Mouse (Mus musculus) cerebellum, adult 2 months (tissue): ENCODE measurements around the gene Ddx11. TPM values are rescaled to one million over a fixed set of nuclear protein-coding genes. Genes with fewer than 3 reads are reported as not detected.

Experiments
- DNase-seq, 2 experiments: peaks; one replicate each; pipeline ENCODE4 v3.0.0; 2021
- H3K27ac ChIP-seq: fragments of 200-500 bp; 2 replicates; pipeline ENCODE4 v1.5.1; 2012; ENCODE audit warnings: low read length, control low read depth, inconsistent platforms; ENCODE audit not compliant: insufficient read depth
- H3K27me3 ChIP-seq: fragments of 200-500 bp; 2 replicates; pipeline ENCODE4 v1.6.1; 2012; ENCODE audit warnings: inconsistent platforms, mild to moderate bottlenecking, low read length, moderate library complexity; ENCODE audit not compliant: control insufficient read depth, insufficient read depth
- H3K4me1 ChIP-seq: fragments of 200-500 bp; 2 replicates; pipeline ENCODE4 v1.6.1; 2011; ENCODE audit warnings: low read length; ENCODE audit not compliant: control insufficient read depth, insufficient read depth
- H3K4me3 ChIP-seq: fragments of 200-500 bp; replicated peaks from 2 replicates; pipeline ENCODE3; 2011; ENCODE audit warnings: mild to moderate bottlenecking, low read depth, low read length, control low read depth; ENCODE audit not compliant: insufficient read depth
- CTCF ChIP-seq: fragments of 200-500 bp; IDR thresholded peaks from 2 replicates; pipeline ENCODE4 v1.5.1; 2011; ENCODE audit warnings: low read depth, mild to moderate bottlenecking, control low read depth, low read length, moderate library complexity, borderline replicate concordance; ENCODE audit not compliant: insufficient read depth
- POLR2A ChIP-seq: fragments of 200-500 bp; IDR thresholded peaks from 2 replicates; pipeline ENCODE4 v1.6.1; 2011; ENCODE audit warnings: low read length, control low read depth, borderline replicate concordance; ENCODE audit not compliant: insufficient read depth
- WGBS: fragments of 180-500 bp; shearing (Covaris S2); methylation state at CpG from one replicate; pipeline ENCODE4 v1.1.7; 2018; 5-methylcytosine and 5-hydroxymethylcytosine counted together
- polyA plus RNA-seq: library from polyadenylated mRNA; depleted of rRNA; stranded (reverse); fragments of >200 nt; gene quantifications from 2 replicates; pipeline ENCODE4 v1.2.3, GENCODE M21; 2012

Gene Ddx11
- polyA plus RNA-seq, 1 experiment, result 3.9 TPM

DNA sequence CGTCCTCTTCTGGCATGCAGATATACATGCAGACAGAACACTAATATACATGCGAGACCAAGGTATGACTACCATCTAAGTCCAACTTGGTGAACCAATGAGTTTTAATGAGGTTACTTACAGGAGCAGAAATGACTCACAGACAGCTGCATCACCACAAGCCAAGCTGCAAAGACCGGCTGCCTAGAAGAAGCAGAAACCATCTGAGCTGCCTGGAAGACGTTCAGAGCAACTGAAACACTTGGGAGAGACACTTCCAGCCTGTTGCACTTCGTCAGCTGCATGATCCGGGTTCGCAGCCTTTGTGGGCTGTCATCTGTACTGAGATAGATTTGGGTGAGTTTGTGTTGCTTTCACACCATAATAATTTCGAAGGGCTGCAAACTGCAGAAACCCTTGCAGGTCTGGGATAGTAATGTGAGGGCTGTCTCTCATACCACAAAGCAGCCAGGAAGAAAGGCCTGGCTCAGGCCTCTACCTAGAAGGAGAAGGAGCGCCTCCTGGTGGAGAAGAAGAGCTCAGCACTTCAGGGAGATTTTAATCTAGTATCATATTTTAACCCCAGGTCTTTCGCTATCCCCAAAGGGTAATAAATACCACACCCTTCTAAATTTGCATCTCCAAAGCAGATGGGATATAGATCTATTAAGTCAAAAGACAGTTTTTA, 16.6 kb upstream of the Ddx11 start:
- WGBS, result 47% methylated on average over 10 of the region's 10 CpGs
- TF ChIP-seq POLR2A (no peak), CTCF (peak; percentile 74)
- Histone ChIP-seq H3K27me3 (no peaks in the 10 kb centered on the region), H3K27ac (no peak overlapping the region), H3K4me1 (no peaks in the 10 kb centered on the region), H3K4me3 (no peak overlapping the region)
- DNase-seq, result peak; percentile 59 to 60

DNA sequence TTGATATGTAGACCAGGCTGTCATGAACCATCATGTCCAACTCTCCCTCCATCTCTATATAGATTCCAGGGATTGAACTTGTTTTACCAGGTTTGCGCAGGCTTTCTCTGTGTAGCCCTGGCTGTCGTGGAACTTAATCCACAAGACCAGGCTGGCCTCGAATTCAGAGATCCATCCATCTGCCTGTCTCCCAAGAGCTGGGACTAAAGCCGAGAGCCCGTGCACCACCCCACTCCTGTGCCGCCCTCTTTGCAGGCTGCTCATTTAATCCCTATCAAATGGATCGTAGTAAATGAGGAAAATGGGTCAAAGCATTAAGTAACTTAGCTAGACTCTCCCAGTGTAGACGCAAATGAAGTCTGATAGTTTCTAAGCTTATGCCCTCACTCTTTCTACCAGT, 15.9 kb upstream of the Ddx11 start:
- peaks cover 2% of the 10 kb centered on the region; the same call in 1 of the 2 replicates for H3K4me1 ChIP-seq
- H3K4me3 ChIP-seq, result no peak overlapping the region
- no peaks in the 10 kb centered on the region for H3K27me3 ChIP-seq
- H3K27ac ChIP-seq, result no peak overlapping the region
- no peak for DNase-seq
- WGBS, result 68% methylated on average over 8 of the region's 8 CpGs
- TF ChIP-seq CTCF (no peak), POLR2A (no peak)

DNA sequence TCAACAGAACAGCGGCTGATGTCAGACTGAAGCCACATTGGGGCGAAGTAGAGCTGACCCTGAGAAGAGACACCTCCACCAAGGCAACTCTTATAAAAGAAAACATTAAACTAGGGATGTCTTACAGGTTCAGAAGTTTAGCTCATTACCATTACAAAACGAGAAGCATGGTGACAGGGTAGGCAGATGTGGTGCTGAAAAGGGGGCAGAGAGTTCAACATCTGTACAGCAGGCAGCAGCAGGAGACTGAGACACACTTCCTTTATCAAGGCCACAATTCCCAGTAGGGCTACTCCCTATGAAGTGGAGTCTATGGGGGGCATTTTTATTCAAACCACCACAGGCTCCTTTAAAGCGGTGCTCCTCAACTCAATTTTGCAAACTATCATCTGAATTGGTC, 15.1 kb upstream of the Ddx11 start:
- Histone ChIP-seq H3K27ac (no peak overlapping the region), H3K4me3 (no peak overlapping the region), H3K4me1 (peaks cover 5% of the 10 kb centered on the region; the same call in 1 of the 2 replicates), H3K27me3 (no peaks in the 10 kb centered on the region)
- TF ChIP-seq POLR2A, result no peak
- TF ChIP-seq CTCF, result no peak
- WGBS, result 81% methylated on average over 4 of the region's 4 CpGs
- no peak for DNase-seq

DNA sequence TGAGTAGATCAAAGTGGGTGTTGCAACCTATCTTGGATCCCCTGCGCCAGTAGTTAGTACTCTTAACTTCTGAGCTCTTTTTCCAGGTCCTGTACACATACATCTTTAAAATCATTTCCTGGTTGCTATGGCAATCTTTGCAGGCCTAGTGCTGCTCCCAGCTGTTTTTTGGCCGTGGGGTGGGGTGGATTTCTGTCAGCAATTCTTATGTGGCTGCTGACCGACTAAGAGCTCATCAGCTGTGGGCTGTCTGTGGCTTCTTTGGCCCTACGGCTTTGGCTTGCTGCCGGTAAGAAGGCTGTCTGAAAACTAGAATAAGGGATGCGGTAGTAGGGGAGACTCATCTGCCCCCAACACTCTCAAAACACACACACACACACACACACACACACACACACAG, 12.6 kb upstream of the Ddx11 start:
- DNase-seq, result no peak
- Histone ChIP-seq H3K27ac (no peak overlapping the region), H3K27me3 (no peaks in the 10 kb centered on the region), H3K4me3 (peak overlapping the region; percentile 100), H3K4me1 (peaks cover 5% of the 10 kb centered on the region; the same call in 1 of the 2 replicates)
- WGBS, result 22% methylated on average over 6 of the region's 6 CpGs
- TF ChIP-seq CTCF (no peak), POLR2A (no peak)

DNA sequence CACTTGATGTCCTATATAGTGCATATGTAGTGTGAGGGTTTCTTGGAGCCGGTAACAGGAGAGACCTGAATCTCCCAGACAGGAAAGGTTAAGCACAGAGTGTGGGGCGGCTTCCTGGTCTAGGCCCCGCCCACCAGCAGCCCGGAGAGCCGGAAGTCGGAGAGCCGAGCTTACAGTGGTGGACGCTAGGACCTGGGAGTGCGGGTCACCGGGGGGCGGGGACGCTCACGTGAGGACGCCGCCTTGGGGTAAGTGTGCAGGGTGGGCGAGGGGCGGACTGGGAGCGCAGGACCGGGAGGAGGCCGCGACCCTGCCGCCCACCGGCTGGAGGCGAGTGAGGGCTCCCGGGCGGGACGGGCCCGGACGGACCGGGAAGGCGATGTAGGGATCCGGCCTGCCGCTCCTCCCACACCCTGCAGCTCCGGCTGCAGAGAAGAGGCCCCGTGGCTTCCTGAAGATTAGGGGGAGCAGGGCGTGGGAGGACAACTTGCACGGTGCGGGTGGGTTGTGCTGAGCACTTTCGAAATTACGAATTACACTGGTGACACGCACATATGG, 11.8 kb upstream of the Ddx11 start, which contains the start of gene Washc1:
Gene Washc1, plus strand, starts transcription at position 144 of the 558 bp plus-strand sequence.
- under 1% methylated on average over 40 of the region's 41 CpGs for WGBS
- TF ChIP-seq CTCF (no peak), POLR2A (peak; percentile 41; the same call in 1 of the 2 replicates)
- H3K4me3 ChIP-seq, result peak within 1 kb of the TSS; percentile 100
- peak within 1 kb of the TSS; percentile 68 for H3K27ac ChIP-seq
- peaks cover 5% of the 10 kb centered on the region; the same call in 1 of the 2 replicates for H3K4me1 ChIP-seq
- peak; percentile 85 to 87 for DNase-seq
- no peaks in the 10 kb centered on the region for H3K27me3 ChIP-seq

DNA sequence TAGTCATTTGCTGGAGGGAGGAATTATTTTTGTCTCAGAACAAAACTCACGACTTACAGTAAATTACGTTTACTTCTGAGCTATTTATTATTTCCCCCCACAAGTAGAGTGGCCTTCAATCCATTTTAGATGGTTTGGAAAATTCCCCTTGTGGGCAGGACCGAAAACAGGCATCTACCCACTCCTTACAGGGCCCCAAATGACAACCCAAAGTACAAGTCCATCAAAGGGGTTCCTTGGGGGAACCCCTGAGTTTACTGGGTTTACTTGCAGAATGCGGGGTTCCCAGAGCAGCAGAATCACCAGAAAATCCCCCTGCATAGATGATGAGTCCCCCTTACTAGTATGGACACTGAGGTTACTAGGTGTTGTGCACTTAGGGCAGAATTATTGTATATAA, 11.2 kb upstream of the Ddx11 start:
- peaks cover 8% of the 10 kb centered on the region; the same call in 1 of the 2 replicates for H3K4me1 ChIP-seq
- TF ChIP-seq CTCF (no peak), POLR2A (no peak)
- H3K27me3 ChIP-seq, result no peaks in the 10 kb centered on the region
- H3K4me3 ChIP-seq, result peak overlapping the region; percentile 100
- no peak overlapping the region for H3K27ac ChIP-seq
- 37% methylated on average over 4 of the region's 4 CpGs for WGBS
- DNase-seq, result no peak

DNA sequence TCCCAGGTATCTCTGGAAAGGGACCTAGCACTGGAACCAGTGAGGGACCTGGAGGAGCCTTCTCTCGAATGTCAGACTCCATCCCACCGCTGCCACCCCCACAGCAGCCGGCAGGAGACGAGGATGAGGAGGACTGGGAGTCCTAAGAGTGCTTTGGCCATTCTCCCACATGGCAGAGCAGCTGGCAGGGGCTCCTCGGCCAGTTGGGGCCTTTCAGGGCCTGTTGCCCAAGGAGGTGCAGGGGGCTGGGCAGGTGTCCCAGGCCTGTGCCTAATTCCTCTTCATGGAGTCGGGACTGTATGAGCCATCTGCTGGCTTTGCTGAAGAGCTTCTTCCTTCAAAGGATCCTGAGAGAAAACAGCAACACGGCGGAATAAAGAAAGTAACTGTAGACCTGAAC, 4.3 kb upstream of the Ddx11 start:
- Histone ChIP-seq H3K4me3 (no peak overlapping the region), H3K27me3 (no peaks in the 10 kb centered on the region), H3K4me1 (peaks cover 25% of the 10 kb centered on the region), H3K27ac (peak overlapping the region; percentile 58)
- TF ChIP-seq CTCF (no peak), POLR2A (no peak)
- WGBS, result 15% methylated on average over 8 of the region's 8 CpGs
- DNase-seq, result peak; percentile 39 to 47

DNA sequence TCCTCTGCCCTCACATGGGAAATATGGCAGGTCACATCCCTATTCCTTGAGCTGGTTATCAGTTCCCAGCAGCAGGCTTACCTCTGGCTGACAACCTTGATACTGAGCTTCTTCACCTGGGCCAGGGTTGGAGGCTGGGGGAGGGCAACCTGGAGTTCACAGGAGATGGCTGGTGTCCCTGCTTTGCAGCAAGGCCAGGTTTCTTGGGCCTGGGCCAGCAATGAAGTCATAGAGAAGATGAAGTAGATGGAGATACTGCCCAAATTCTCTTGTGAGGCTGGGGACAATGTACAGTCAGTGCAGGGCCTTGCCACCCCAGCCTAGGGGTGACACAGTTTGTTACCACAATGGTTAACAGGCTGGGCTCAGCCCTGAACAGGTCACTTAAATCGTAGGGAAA, 2.6 kb upstream of the Ddx11 start:
- peak overlapping the region; percentile 27; the same call in 1 of the 2 replicates for H3K27ac ChIP-seq
- H3K27me3 ChIP-seq, result no peaks in the 10 kb centered on the region
- peaks cover 25% of the 10 kb centered on the region for H3K4me1 ChIP-seq
- WGBS, result 67% methylated on average over 1 of the region's 1 CpGs
- DNase-seq, result peak; percentile 43 to 59
- no peak for TF ChIP-seq CTCF
- no peak overlapping the region for H3K4me3 ChIP-seq
